Comparison of ENCODE assay signal across 2 mouse cellular contexts in the genomic region with DNA sequence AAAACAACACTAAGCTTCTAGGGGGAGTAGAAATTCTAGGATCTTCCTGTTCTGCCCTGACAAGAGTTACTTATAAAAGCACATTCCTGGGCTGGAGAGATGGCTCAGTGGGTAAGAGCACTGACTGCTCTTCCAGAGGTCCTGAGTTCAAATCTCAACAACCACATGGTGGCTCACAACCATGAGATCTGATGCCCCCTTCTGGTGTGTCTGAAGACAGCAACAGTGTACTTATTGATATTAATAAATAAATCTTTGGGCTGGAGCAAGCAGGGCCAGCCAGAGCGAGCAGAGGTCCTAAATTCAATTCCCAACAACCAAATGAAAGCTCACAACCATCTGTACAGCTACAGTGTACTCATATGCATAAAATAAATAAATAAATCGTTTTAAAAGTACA. TPM values are rescaled to one million over a fixed set of nuclear protein-coding genes. Genes with fewer than 3 reads are reported as not detected.
"Had no signal": no experiment of that assay in that cellular context is flagged by ENCODE, and none has a peak within 500 bp of the region (broad histone marks: within the 10 kb centered on the region; RNA-seq: fewer than 3 reads in every experiment).

No protein-coding gene starts in this region.

RNA-seq across cellular contexts. Expression of gene Pgbd5, which starts 10.7 kb away (rescaled TPM):
- total RNA-seq: hematopoietic stem cell, adult 5-6 weeks had no signal
- polyA plus RNA-seq: inflammation-experienced regulatory T-cells, adult 6 months had no signal
